Mouse (Mus musculus) left cerebral cortex, adult 8-10 months (tissue): Measurements from ENCODE around the gene Ttyh2. TPM values are rescaled to one million over a fixed set of nuclear protein-coding genes. Genes with fewer than 3 reads are reported as not detected.

Experiments
- DNase-seq, 2 experiments: peaks; one replicate each; pipeline ENCODE4 v3.0.0; 2022; ENCODE audit warnings: low spot score in 2 of 2
- total RNA-seq, 4 experiments: library from RNA; stranded (reverse); gene quantifications; 2 replicates each; pipeline ENCODE4 v1.2.4; 2022

Ttyh2 gene
- total RNA-seq = 10 to 100 TPM; 35.6 to 41.8 (median 38.0) TPM

DNA sequence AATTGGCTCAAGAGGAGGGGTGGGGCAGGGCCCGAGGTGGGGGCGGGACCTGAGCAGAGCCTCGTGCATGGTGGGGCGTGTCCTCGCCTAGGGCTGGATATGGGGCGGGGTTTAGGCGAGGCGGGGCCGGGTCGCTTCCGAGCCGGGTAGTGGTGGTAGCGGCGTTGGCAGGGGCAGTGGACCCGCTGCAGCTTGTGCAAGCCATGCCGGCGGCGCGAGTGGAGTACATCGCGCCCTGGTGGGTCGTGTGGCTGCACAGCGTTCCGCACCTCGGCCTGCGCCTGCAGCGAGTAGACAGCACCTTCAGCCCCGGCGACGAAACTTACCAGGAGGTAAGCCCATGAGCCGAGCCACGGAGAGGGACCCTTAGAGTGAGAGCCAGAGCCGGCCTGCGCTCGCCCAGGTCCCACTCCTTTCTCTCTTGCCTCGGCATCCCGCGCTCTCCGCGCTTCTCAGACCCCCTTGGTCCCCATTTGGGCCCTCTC, at the start of gene Ttyh2:
Gene Ttyh2 (plus strand): TSS at position 91 of the 485 bp plus-strand sequence.
- DNase-seq = peak in 1 of 2 experiments; percentile 53

DNA sequence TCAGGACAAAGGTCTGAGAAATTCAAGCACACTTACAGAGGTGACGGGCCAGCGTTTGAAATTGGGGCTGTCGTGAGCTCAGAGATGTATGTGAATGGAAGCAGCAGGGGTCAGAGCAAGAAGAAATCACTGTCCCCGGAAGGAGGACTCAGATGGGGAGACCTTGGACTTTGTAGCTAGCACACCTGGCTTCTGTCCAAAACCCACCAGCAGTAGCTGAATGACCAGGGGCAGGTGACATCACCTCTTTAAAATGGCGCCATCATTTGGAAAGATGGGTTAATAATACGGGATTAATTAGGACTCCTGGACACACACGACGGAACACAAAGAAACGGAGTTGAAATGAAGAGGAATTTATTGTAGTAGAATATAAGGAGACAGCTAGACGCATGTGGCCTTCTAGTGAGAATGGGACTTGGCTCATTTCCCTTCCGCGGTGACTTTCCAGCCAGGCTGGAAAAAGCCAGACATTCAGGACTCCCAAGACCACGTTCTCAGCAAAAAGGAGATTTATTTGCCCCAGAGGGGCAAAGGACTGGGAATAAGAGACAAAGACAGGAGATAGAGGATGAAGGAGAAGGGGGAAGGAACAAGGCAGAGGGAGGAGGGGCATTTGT, 49.0 kb upstream of the Ttyh2 start:
- no peak for DNase-seq

DNA sequence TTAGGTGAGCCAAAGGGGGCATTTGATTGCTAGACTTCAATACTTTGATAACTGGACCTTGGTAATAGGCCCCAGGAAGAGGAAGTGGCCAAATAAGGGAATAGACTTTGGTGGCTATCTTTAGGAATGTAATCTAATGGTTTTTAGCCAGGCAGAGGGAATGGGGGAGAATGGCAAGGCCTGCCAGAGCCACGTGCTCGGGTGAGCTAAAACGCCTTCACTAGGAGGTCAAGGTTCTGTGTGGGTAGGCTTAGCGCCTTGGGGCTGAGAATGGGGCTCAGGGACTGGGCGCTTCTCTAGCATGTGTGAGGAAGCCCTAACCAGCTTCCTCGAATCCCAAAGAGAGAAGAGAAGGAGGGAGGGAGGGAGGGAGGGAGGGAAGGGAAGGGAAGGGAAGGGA, 48.2 kb upstream of the Ttyh2 start:
- no peak for DNase-seq

DNA sequence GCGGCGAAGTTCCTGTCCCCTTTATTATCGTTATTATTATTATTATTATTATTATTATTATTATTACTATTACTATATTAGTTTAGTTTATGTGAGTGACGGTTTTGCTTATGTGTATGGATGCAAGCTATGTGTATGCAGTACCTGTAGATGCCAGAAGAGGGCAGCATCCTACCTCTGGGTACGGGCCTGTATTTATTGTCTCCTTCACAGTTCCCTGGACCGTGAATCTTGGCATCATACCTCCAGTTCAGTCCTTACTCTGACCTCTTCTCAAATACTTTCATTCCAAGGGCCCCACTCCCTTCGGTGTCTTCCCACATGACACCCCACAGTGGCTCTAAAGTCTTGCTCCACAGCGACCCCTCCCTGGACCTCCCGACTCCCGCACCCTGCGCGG, 47.2 kb upstream of the Ttyh2 start:
- no peak for DNase-seq

DNA sequence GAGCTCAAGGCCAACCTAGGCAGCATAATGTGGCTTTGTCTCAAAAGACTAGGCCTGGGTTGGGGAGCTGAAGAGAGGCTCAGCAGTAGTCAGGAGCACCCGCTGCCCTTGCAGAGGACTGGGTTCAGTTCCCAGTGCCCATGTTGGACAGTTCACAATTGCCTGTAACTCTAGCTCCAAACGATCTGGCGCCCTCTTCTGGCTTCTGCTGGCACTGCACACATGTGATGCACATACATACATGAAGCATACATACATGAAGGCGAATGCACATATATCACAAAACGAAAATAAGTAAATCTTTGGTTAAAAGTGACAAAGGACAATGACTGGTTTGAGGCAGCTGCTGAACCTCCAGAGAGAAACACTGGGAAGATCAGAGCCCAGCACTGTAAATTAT, 45.2 kb upstream of the Ttyh2 start:
- DNase-seq = no peak

DNA sequence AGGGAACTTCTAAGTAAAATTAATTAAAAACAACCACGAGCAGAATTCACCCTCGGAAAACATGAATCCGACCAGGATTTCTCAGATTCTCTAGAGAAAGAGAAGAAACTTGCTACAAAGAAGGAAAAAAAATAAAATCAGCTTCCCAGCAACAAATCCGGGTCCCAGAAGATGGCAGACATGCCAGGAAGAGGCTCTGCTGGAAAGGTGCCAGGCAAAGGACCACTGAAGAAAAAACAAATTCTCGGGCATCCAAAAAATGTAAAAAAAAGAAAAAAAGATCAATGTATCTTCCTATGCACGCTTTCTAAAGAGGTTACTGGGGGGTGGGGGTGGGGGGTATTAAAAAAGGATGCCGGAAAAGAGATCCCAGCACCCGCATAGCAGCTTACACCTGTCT, 43.0 kb upstream of the Ttyh2 start:
- DNase-seq = no peak

DNA sequence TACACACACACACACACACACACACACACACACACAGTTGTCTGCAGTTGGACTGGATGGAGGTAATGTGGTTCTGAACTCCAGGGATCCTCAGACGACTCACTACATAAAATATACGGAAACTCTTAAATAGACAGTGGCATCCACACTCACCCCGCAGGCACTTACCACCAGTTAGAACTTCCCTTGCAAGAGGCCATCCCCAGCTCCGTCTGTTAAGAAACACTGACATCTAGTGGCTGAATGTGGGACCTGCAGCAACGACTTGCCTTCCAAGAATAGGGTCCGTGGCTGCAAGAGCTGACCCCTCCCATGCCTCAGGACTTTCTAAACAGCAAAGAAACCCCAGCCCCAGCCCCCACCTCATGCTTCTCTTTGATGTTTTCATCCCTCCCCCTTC, 38.9 kb upstream of the Ttyh2 start:
- DNase-seq = peak; percentile 57 to 83

DNA sequence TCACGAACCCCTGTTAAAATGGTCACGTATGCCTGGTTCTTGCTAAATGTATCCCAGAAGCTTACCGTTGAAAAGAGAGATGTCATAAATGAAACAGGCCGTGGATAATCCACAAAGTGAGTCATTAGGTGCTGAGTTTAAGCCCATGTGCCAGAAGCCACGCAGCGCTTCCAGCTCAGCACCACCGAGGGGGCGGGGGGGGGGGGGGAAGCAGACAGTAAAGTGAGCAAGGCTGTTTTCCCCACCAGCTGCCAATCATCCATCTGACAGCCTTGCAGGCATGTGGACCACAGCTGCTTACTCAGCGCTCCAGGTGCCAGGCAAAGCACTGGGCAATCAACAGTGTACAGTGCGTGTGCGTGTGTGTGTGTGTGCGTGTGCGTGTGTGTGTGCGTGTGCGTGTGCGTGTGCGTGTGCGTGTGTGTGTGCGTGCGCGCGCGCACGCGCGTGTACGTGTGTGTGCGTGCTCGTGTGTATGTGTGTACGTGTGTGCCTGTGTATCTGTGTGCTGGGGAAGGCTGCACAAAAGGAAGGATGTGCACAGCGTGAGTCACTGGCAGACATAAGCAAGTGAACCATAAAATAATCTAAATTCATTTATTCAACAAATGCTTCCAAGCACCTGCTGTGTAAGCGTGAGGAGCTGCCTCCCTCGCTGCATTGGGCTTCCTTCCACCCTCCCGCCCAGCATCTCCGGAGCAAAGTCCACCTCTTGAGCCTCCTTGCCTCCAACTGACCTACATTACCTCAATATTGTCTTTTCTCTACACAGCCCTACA, 38.3 kb upstream of the Ttyh2 start:
- DNase-seq = peak in 1 of 2 experiments; percentile 67

DNA sequence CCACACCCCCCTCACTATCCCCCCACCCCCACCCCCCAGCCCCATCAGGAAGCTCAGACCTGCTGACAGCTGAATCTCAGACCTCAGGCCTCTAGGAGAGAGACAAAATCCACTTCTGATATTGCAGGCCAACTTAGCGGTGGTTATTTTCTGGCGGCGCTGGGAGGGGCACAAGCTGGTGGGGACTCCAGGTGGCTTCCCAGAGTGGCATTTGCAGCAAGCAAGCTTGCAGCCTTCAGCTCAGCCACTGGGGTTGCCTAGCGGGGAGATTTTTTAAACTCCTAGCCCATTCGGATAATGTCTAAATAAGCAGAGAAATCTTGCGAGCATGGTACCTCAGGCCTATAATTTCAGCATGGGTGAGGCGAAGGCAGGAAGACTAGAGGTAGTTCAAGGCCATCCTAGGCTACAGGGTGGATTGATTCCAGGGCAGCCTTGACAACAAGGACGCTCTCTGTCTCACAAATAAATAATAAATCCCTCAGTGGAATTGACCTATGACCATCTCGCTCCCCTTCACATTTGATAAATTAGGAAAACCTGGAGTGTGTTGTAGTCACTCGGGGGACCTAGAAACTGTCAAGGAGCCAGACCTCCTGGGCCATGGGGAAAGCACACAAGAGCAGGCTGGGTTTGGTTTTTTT, 36.5 kb upstream of the Ttyh2 start:
- no peak for DNase-seq

DNA sequence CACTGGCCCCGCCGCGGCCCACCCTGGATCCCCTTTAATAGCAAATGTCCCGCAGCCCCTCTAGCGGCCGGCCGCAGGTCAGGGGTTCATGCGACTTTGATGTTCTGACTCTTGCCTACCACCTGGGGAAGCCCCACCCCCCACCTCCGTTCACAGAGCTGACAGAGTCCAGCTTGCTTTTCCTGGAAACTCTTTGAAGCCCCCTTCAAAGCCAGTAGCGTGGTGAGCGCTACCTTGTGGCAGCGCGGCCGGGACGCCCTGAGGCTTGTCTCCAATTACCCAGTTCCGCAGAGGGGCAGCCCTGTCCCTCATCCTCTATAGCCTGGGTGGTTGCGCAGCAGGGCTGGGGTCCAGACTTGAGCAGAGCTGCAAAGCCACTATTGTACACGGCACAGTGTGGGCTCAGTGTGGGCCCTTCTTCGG, 35.5 kb upstream of the Ttyh2 start:
- no peak for DNase-seq

DNA sequence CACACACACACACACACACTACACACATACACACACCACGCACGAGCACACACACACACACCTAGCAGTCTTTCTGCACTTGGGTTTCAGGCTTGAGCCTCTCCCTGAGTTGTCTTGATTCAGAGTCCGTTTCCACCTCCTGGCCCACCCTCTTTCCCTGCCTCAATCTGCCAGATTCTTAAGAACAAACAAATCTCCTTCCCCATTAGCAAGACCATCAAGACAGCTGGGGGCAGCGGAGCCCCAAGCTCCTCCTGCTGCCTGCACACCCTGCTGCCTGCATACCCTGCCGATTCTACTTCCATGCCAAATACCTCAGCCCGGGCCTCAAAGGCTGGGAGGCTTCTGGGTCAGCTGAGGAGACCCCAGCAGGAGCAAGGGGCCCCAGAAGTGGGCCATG, 34.6 kb upstream of the Ttyh2 start:
- DNase-seq = no peak

DNA sequence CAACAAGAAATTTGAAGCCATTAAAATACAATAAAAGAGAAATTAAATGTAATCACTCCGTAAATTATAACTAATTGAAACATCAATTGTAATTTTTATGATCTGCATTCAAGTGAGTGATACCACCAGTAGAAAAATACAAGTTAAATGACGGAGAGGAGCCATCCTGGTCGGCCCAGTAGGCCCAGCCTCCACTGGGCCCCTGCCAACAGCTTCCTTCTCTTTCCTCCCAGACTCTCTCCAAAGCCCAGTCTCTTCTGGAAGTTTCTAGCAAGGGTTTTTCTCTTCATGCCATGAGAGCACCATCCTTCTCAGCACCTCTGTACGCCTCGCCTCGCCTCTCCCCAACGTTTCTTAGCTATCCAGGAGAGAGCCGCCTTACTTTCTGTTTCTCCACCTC, 34.1 kb upstream of the Ttyh2 start:
- no peak for DNase-seq

DNA sequence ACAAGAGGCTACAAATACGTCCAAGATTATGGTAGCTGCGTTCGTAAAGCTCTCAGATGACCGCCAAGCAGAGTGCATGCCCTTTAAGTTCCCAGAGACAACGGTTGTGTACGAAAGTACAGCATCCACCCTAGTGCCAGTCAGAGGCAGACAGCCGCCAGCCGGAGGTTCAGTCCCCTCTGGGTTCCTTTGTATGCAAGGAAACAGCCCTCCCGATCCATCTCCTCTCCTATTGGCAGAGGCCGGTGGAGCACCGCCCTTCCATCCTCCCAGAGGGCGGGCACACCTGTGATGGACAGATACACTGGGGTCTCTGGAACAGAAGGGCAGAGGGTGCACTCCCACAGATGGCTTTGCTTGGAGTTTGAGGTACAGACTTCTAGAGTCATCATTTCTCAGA, 33.0 kb upstream of the Ttyh2 start:
- DNase-seq = no peak

DNA sequence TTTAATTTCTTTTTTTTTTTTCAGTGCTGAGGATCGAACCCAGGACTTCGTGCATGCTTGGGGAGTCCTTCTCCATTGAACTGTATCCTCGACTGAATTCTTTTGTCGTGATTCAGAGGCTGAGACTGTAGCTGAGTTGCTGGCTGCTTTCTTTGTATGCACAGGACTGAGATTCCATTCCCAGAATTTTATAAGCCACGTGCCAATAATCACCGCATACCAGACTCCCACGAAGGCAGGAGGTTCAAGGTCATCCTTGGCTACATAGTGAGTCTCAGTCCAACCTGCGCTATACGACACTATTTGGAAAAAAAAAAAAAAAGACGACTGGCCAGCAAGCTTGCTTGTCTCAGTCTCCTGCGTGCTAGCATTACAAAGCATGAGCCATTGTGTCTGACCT, 32.3 kb upstream of the Ttyh2 start:
- no peak for DNase-seq

DNA sequence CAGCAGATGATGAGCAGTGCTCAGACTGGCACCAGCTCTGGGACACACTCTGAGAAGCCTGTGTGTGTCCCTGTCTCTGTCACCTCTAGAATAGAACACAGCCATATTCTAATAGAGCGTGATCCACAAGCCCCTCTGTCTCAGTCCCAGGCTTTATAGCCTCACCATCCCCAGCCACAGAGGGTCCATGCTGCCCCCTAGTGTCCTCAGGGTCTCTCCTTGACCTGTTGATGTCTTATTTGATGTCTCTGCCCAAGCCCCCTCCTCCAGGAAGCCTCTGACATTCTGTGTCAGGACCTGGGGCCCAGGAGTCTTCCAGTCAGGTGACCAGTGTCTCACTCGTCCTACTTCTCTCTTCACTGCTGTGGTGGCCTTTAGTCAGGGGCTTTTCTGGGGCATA, 31.1 kb upstream of the Ttyh2 start:
- no peak for DNase-seq

DNA sequence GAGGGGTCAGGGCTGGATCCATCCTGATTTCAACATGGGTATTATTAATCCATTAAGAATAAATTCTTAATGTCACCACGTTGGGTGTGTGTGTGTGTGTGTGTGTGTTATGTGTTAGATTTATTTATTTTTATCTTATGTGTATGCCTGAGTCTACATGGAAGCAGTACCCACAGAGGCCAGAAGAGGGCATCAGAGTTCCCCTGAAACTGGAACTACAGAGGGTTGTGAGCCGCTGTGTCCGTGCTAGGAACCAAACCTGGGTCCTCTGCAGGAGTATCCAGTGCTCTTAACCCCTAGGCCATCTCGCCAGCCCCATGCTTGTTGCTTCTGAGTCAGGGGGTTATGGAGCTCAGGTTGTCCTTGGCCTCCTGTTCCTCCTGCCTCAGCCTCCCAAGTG, 25.7 kb upstream of the Ttyh2 start:
- no peak for DNase-seq

DNA sequence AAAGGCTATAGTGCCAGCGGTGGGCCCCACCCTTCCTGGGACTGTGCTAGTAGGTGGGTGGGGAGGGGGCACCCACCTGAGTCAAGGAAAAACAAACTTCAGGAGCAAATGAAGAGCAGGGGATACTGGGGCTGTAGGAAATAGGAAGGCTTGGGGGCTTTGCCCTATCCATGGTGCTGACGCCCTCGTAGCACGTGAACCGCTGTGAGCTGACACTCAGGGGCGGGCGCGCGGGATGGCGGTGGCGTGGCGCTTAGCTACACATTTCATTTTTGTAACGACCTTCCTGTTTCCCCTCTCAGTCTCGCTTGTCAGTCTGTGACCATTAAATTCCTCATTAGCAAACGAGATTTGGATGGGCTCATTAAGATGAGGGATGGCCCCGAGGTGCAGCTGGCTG, 22.7 kb upstream of the Ttyh2 start:
- DNase-seq = no peak

DNA sequence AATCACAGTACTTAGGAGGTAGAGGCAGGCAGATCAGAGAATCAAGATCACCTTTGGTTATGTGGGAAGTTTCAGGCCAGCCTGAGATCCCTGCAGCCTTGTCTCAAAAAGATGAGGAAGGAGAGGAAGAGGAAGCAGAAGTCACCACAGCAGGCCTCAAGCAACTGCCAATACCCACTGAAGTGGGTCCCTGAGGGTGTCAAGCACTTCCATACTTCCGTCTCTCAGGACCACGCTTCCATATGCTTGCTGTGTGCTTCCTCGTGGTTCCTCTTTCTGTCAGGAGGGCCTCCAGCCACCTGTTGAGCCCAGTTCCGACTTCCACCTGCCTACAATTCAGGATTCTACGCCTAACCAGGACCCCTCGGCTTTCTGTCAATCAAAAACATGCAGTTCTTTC, 21.6 kb upstream of the Ttyh2 start:
- no peak for DNase-seq

DNA sequence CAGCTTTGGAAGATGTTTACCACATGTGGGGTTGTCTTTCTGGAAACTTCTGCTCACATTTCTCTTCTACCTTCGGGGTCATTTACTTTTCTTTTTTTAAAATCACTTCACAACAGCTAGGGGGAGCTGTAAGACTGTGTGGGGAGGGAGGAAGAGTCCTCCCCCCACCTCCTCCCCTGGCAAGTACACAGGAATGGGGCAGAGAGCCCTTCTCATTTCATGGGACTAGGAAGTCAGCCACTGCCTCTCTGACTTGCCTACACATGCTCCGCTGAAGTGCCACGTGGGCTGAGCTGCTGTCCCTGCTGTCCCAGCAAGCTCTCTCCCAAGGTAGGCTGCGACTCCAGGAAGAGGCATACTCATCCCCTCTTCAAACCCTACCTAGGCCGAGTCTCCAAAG, 20.7 kb upstream of the Ttyh2 start:
- DNase-seq = no peak

DNA sequence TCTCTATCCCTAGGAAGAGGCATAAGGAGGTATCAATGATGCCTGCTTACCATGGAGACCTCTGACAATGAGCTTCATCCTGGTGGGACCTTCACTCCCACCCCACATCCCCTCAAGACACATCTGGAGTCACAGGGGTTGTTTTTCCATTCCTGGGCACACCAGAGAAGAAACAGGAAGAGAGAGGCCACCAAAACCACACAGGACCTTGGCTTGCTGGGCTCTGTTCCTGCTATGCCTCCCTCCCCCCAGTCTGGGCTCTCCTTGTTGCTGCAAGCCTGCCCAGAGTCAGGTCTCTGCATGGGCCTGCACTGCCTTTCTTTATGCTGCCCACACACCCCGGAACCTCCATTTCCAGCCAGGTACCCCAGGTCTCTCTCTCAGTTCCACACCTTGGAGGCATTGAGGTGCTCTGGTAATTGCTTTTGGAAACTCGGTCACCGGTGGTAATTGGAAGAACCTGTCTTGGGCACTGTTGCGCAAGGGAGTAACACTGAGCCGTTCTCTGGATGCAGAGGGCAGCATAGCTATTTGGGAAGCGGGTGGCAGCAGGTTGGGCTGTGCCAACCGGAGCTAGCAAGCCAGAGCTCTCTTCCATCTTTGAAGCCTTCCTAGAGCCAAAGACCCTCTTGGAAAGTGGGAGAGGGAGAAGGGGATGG, 19.8 kb upstream of the Ttyh2 start:
- no peak for DNase-seq

DNA sequence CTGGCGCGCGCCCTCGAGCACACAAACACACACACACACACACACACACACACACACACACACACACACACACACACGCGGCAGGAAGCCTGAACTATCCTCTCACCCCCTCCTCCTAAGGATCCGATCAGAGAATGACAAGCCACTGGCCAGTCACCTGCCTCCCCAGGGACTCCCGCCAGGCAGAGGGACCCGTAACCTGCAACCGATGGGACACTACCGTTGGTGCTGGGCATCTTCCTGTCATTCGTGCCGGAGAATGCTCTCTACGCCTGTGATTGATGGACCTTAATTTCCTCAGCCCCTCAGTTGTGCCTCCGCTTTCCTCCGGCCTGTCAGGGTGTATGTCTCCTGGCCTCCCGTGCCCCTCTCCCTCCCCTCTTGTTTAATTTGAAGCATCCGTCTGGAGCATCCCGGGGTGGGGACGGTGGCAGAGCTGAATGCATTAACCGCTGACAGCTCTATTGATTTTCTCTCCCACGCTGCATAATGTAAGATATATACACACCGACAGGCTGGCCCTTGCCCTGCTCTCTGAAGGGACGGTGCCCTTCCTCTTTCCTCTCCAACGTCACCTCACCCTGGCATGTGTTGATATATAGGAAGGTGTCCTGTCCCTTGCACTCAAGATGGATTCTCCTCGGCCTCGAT, 18.1 kb upstream of the Ttyh2 start:
- DNase-seq = no peak

DNA sequence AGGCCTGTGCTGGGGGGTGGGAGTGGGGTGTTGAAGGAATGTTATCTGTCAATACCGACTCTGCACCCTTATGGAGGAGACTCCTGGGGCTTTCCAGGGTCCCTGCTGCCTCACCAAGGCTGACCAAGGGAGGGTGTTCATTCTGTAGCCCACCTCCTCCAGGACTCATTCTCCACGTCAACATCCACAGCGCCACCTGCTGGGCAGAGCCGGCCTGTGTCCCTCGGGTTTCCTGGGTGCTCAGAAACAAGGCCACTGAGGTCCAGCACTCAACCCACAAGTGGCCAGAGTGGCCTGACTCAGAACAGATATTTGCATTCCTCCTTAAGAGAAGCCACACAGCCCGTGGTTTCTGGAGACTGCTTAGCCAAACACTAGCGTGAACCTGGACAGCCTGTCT, 17.5 kb upstream of the Ttyh2 start:
- DNase-seq = peak in 1 of 2 experiments; percentile 57
